Mouse (Mus musculus): ENCODE data around the gene Olfr747. TPM values are rescaled to one million over a fixed set of nuclear protein-coding genes. Genes with fewer than 3 reads are reported as not detected.

Olfr747 gene
- polyA plus RNA-seq, 1 experiment from 2014 or later: not detected

Other genes starting within 250 kb of the Olfr747 start
- not detected in 2 replicates for gene Olfr740, start 247.7 kb downstream of the Olfr747 start, polyA plus RNA-seq (2015; fragmentation: Nextera tagmentation; extraction: Ambion mirVana)
- gene Olfr741, start 220.5 kb downstream of the Olfr747 start, polyA plus RNA-seq (2015; fragmentation: Nextera tagmentation; extraction: Ambion mirVana): not detected in 2 replicates
- not detected in 2 replicates for gene Olfr742, start 189.6 kb downstream of the Olfr747 start, polyA plus RNA-seq (2015; fragmentation: Nextera tagmentation; extraction: Ambion mirVana)
- not detected in 2 replicates for gene Olfr743, start 171.4 kb downstream of the Olfr747 start, polyA plus RNA-seq (2015; fragmentation: Nextera tagmentation; extraction: Ambion mirVana)
- not detected in 2 replicates for gene Olfr744, start 78.3 kb downstream of the Olfr747 start, polyA plus RNA-seq (2015; fragmentation: Nextera tagmentation; extraction: Ambion mirVana)
- not detected in 2 replicates for gene Olfr745, start 53.8 kb downstream of the Olfr747 start, polyA plus RNA-seq (2015; fragmentation: Nextera tagmentation; extraction: Ambion mirVana)
- not detected in 2 replicates for gene Olfr746, start 46.1 kb downstream of the Olfr747 start, polyA plus RNA-seq (2015; fragmentation: Nextera tagmentation; extraction: Ambion mirVana)
- not detected in 2 replicates for gene Olfr748, start 14.2 kb upstream of the Olfr747 start, polyA plus RNA-seq (2015; fragmentation: Nextera tagmentation; extraction: Ambion mirVana)
- not detected in 2 replicates for gene Olfr749, start 51.9 kb upstream of the Olfr747 start, polyA plus RNA-seq (2015; fragmentation: Nextera tagmentation; extraction: Ambion mirVana)
- 14.6 TPM in 2 replicates for gene Ttc5, start 92.3 kb upstream of the Olfr747 start, polyA plus RNA-seq (2015; fragmentation: Nextera tagmentation; extraction: Ambion mirVana)
- gene Ccnb1ip1, start 114.5 kb upstream of the Olfr747 start, polyA plus RNA-seq (2015; fragmentation: Nextera tagmentation; extraction: Ambion mirVana): not detected in 2 replicates
- 28.9 and 31.0 TPM in 2 replicates for gene Parp2, start 114.6 kb upstream of the Olfr747 start, polyA plus RNA-seq (2015; fragmentation: Nextera tagmentation; extraction: Ambion mirVana)
- 3.2 and 3.7 TPM in 2 replicates for gene Tep1, start 177.4 kb upstream of the Olfr747 start, polyA plus RNA-seq (2015; fragmentation: Nextera tagmentation; extraction: Ambion mirVana)
- gene Klhl33, start 204.3 kb upstream of the Olfr747 start, polyA plus RNA-seq (2015; fragmentation: Nextera tagmentation; extraction: Ambion mirVana): 0.08 and 0.11 TPM in 2 replicates
- gene Osgep, start 231.7 kb upstream of the Olfr747 start, polyA plus RNA-seq (2015; fragmentation: Nextera tagmentation; extraction: Ambion mirVana): 53.3 and 54.4 TPM in 2 replicates
- 61.8 and 61.9 TPM in 2 replicates for gene Apex1, start 231.8 kb upstream of the Olfr747 start, polyA plus RNA-seq (2015; fragmentation: Nextera tagmentation; extraction: Ambion mirVana)
- gene Pip4p1, start 237.7 kb upstream of the Olfr747 start, polyA plus RNA-seq (2015; fragmentation: Nextera tagmentation; extraction: Ambion mirVana): 22.8 and 24.9 TPM in 2 replicates
- 75.2 and 83.1 TPM in 2 replicates for gene Pnp, start 237.9 kb upstream of the Olfr747 start, polyA plus RNA-seq (2015; fragmentation: Nextera tagmentation; extraction: Ambion mirVana)

Data from liver, embryonic 16.5 days (tissue).